Mouse (Mus musculus): Measurements from ENCODE around the gene Ctsa. TPM values are rescaled to one million over a fixed set of nuclear protein-coding genes. Genes with fewer than 3 reads are reported as not detected.

The Ctsa gene
- polyA plus RNA-seq, 1 experiment from 2014 or later: 103 TPM

GRCm38 (mm10) chr2:164879568-164880277, 47.0 kb downstream of the Ctsa start:
- ATAC-seq (ENCODE audit: insufficient number of reproducible peaks, insufficient read depth, low FRiP score, low TSS enrichment, low read depth): peak; percentile 80

GRCm38 (mm10) chr2:164882619-164883018, 49.9 kb downstream of the Ctsa start:
- Histone ChIP-seq H3K9ac (replicated peaks) (no peak overlapping the region), H3K9me3 (no peaks in the 10 kb centered on the region), H3K36me3 (peaks cover 52% of the 10 kb centered on the region), H3K27me3 (no peaks in the 10 kb centered on the region), H3K4me2 (no peak overlapping the region), H3K27ac (0 out of 2 replicates have a peak overlapping the region, but pooled peaks have one; percentile 45), H3K4me3 (replicated peaks) (no peak overlapping the region), H3K4me1 (replicated peaks) (peaks cover 15% of the 10 kb centered on the region)
- 89% methylated on average over 9 of the region's 9 CpGs for WGBS
- ATAC-seq (ENCODE audit: insufficient number of reproducible peaks, insufficient read depth, low FRiP score, low TSS enrichment, low read depth): no peak

More at GRCm38 (mm10) chr2:164879568-164880277, 47.0 kb downstream of the Ctsa start:
- H3K36me3 ChIP-seq: peaks cover 28% of the 10 kb centered on the region
- H3K27me3 ChIP-seq: no peaks in the 10 kb centered on the region
- WGBS: under 1% methylated on average over 70 of the region's 72 CpGs
- peaks cover 26% of the 10 kb centered on the region for H3K4me1 ChIP-seq (replicated peaks)
- H3K9me3 ChIP-seq: no peaks in the 10 kb centered on the region
- H3K9ac ChIP-seq (replicated peaks): peak overlapping the region; percentile 99
- peak overlapping the region; percentile 100 for H3K27ac ChIP-seq
- peak overlapping the region; percentile 88 for H3K4me2 ChIP-seq
- H3K4me3 ChIP-seq (replicated peaks): peak overlapping the region; percentile 87

- WGBS: 91% methylated on average over 7 of the region's 7 CpGs
- peaks cover 84% of the 10 kb centered on the region for H3K36me3 ChIP-seq
- H3K27me3 ChIP-seq: no peaks in the 10 kb centered on the region
- no peaks in the 10 kb centered on the region for H3K9me3 ChIP-seq
- H3K27ac ChIP-seq: no peak overlapping the region
- no peak for ATAC-seq (ENCODE audit: insufficient number of reproducible peaks, insufficient read depth, low FRiP score, low TSS enrichment, low read depth)
- H3K4me1 ChIP-seq (replicated peaks): peaks cover under 1% of the 10 kb centered on the region; the same call in 1 of the 2 replicates
- H3K4me2 ChIP-seq: no peak overlapping the region
- H3K9ac ChIP-seq (replicated peaks): no peak overlapping the region
- H3K4me3 ChIP-seq (replicated peaks): no peak overlapping the region
Observed at GRCm38 (mm10) chr2:164885788-164886187, 53.1 kb downstream of the Ctsa start.

GRCm38 (mm10) chr2:164886617-164887016, 53.9 kb downstream of the Ctsa start:
- no peak overlapping the region for H3K4me2 ChIP-seq
- H3K9ac ChIP-seq (replicated peaks): no peak overlapping the region
- no peaks in the 10 kb centered on the region for H3K27me3 ChIP-seq
- no peaks in the 10 kb centered on the region for H3K4me1 ChIP-seq (replicated peaks)
- H3K9me3 ChIP-seq: no peaks in the 10 kb centered on the region
- no peak overlapping the region for H3K27ac ChIP-seq
- 93% methylated on average over 10 of the region's 10 CpGs for WGBS
- ATAC-seq (ENCODE audit: insufficient number of reproducible peaks, insufficient read depth, low FRiP score, low TSS enrichment, low read depth): no peak
- H3K4me3 ChIP-seq (replicated peaks): no peak overlapping the region
- peaks cover 92% of the 10 kb centered on the region for H3K36me3 ChIP-seq

- no peak overlapping the region for H3K4me2 ChIP-seq
- no peaks in the 10 kb centered on the region for H3K9me3 ChIP-seq
- H3K4me1 ChIP-seq (replicated peaks): no peaks in the 10 kb centered on the region
- H3K4me3 ChIP-seq (replicated peaks): no peak overlapping the region
- H3K27ac ChIP-seq: no peak overlapping the region
- H3K36me3 ChIP-seq: peaks cover 100% of the 10 kb centered on the region
- H3K9ac ChIP-seq (replicated peaks): no peak overlapping the region
- no peaks in the 10 kb centered on the region for H3K27me3 ChIP-seq
- no peak for ATAC-seq (ENCODE audit: insufficient number of reproducible peaks, insufficient read depth, low FRiP score, low TSS enrichment, low read depth)
- 89% methylated on average over 12 of the region's 12 CpGs for WGBS
Observed at GRCm38 (mm10) chr2:164888996-164889395, 56.3 kb downstream of the Ctsa start.

GRCm38 (mm10) chr2:164889960-164890359, 57.3 kb downstream of the Ctsa start:
- Histone ChIP-seq H3K36me3 (peaks cover 100% of the 10 kb centered on the region), H3K9ac (replicated peaks) (no peak overlapping the region), H3K4me1 (replicated peaks) (no peaks in the 10 kb centered on the region), H3K27me3 (no peaks in the 10 kb centered on the region), H3K27ac (no peak overlapping the region), H3K4me2 (no peak overlapping the region), H3K9me3 (no peaks in the 10 kb centered on the region), H3K4me3 (replicated peaks) (no peak overlapping the region)
- no peak for ATAC-seq (ENCODE audit: insufficient number of reproducible peaks, insufficient read depth, low FRiP score, low TSS enrichment, low read depth)
- 84% methylated on average over 2 of the region's 2 CpGs for WGBS

Other genes starting within 250 kb of the Ctsa start
- 0.28 TPM in 1 of 2 replicates, not detected in the other for gene Wfdc6a, start 247.4 kb upstream of the Ctsa start, polyA plus RNA-seq (2016; fragmentation: Nextera tagmentation; extraction: Ambion mirVana)
- not detected in 2 replicates for gene Eppin, start 239.3 kb upstream of the Ctsa start, polyA plus RNA-seq (2016; fragmentation: Nextera tagmentation; extraction: Ambion mirVana)
- not detected in 2 replicates for gene Wfdc6b, start 219.4 kb upstream of the Ctsa start, polyA plus RNA-seq (2016; fragmentation: Nextera tagmentation; extraction: Ambion mirVana)
- not detected in 2 replicates for gene Wfdc8, start 219.2 kb upstream of the Ctsa start, polyA plus RNA-seq (2016; fragmentation: Nextera tagmentation; extraction: Ambion mirVana)
- not detected in 2 replicates for gene Wfdc16, start 194.1 kb upstream of the Ctsa start, polyA plus RNA-seq (2016; fragmentation: Nextera tagmentation; extraction: Ambion mirVana)
- not detected in 2 replicates for gene Wfdc10, start 176.8 kb upstream of the Ctsa start, polyA plus RNA-seq (2016; fragmentation: Nextera tagmentation; extraction: Ambion mirVana)
- gene Wfdc9, start 176.3 kb upstream of the Ctsa start, polyA plus RNA-seq (2016; fragmentation: Nextera tagmentation; extraction: Ambion mirVana): not detected in 2 replicates
- not detected in 2 replicates for gene Wfdc11, start 158.8 kb upstream of the Ctsa start, polyA plus RNA-seq (2016; fragmentation: Nextera tagmentation; extraction: Ambion mirVana)
- gene Wfdc13, start 147.8 kb upstream of the Ctsa start, polyA plus RNA-seq (2016; fragmentation: Nextera tagmentation; extraction: Ambion mirVana): not detected in 2 replicates
- gene Spint4, start 134.4 kb upstream of the Ctsa start, polyA plus RNA-seq (2016; fragmentation: Nextera tagmentation; extraction: Ambion mirVana): not detected in 2 replicates
- not detected in 2 replicates for gene Spint5, start 117.6 kb upstream of the Ctsa start, polyA plus RNA-seq (2016; fragmentation: Nextera tagmentation; extraction: Ambion mirVana)
- 0.61 and 0.91 TPM in 2 replicates for gene Wfdc3, start 86.9 kb upstream of the Ctsa start, polyA plus RNA-seq (2016; fragmentation: Nextera tagmentation; extraction: Ambion mirVana)
- gene Dnttip1, start 86.9 kb upstream of the Ctsa start, polyA plus RNA-seq (2016; fragmentation: Nextera tagmentation; extraction: Ambion mirVana): 95.9 and 105 TPM in 2 replicates
- 558 and 599 TPM in 2 replicates for gene Ube2c, start 63.0 kb upstream of the Ctsa start, polyA plus RNA-seq (2016; fragmentation: Nextera tagmentation; extraction: Ambion mirVana)
- gene Tnnc2, start 52.9 kb upstream of the Ctsa start, polyA plus RNA-seq (2016; fragmentation: Nextera tagmentation; extraction: Ambion mirVana): 73.9 and 74.6 TPM in 2 replicates
- 19.0 and 19.2 TPM in 2 replicates for gene Snx21, start 47.0 kb upstream of the Ctsa start, polyA plus RNA-seq (2016; fragmentation: Nextera tagmentation; extraction: Ambion mirVana)
- 13.8 and 14.0 TPM in 2 replicates for gene Acot8, start 28.0 kb upstream of the Ctsa start, polyA plus RNA-seq (2016; fragmentation: Nextera tagmentation; extraction: Ambion mirVana)
- 8.5 TPM in 2 replicates for gene Zswim3, start 27.8 kb upstream of the Ctsa start, polyA plus RNA-seq (2016; fragmentation: Nextera tagmentation; extraction: Ambion mirVana)
- 17.3 and 20.4 TPM in 2 replicates for gene Zswim1, start 10.2 kb upstream of the Ctsa start, polyA plus RNA-seq (2016; fragmentation: Nextera tagmentation; extraction: Ambion mirVana)
- gene Spata25, start 4.3 kb upstream of the Ctsa start, polyA plus RNA-seq (2016; fragmentation: Nextera tagmentation; extraction: Ambion mirVana): not detected in 2 replicates
- gene Neurl2, start 583 bp downstream of the Ctsa start, polyA plus RNA-seq (2016; fragmentation: Nextera tagmentation; extraction: Ambion mirVana): 6.3 and 6.8 TPM in 2 replicates
- 32.6 and 37.0 TPM in 2 replicates for gene Pltp, start 24.8 kb downstream of the Ctsa start, polyA plus RNA-seq (2016; fragmentation: Nextera tagmentation; extraction: Ambion mirVana)
- gene Pcif1, start 46.4 kb downstream of the Ctsa start, polyA plus RNA-seq (2016; fragmentation: Nextera tagmentation; extraction: Ambion mirVana): 82.6 and 97.6 TPM in 2 replicates
- 14.4 and 17.4 TPM in 2 replicates for gene Zfp335, start 78.9 kb downstream of the Ctsa start, polyA plus RNA-seq (2016; fragmentation: Nextera tagmentation; extraction: Ambion mirVana)
- 1.9 and 2.9 TPM in 2 replicates for gene Mmp9, start 107.9 kb downstream of the Ctsa start, polyA plus RNA-seq (2016; fragmentation: Nextera tagmentation; extraction: Ambion mirVana)
- 1.5 and 1.6 TPM in 2 replicates for gene Slc12a5, start 127.9 kb downstream of the Ctsa start, polyA plus RNA-seq (2016; fragmentation: Nextera tagmentation; extraction: Ambion mirVana)
- gene Ncoa5, start 202.0 kb downstream of the Ctsa start, polyA plus RNA-seq (2016; fragmentation: Nextera tagmentation; extraction: Ambion mirVana): 117 and 125 TPM in 2 replicates
- gene Cd40, start 222.8 kb downstream of the Ctsa start, polyA plus RNA-seq (2016; fragmentation: Nextera tagmentation; extraction: Ambion mirVana): 5.5 and 7.8 TPM in 2 replicates

Data from limb, embryonic 12.5 days (tissue).